Mouse (Mus musculus): ENCODE data around the gene Sohlh2.

Gene Sohlh2

GRCm38 (mm10) chr3:55206413-55206812, 24.6 kb downstream of the Sohlh2 start:
- no peak for DNase-seq (ENCODE audit: low read depth, low spot score)

- no peak for DNase-seq (ENCODE audit: low read depth, low spot score)
These were observed 25.8 kb downstream of the Sohlh2 start for GRCm38 (mm10) chr3:55207665-55208064.

- no peak for DNase-seq (ENCODE audit: low read depth, low spot score)
These were observed 30.4 kb downstream of the Sohlh2 start for GRCm38 (mm10) chr3:55212254-55212653.

GRCm38 (mm10) chr3:55213785-55214184, 32.0 kb downstream of the Sohlh2 start:
- no peak for DNase-seq (ENCODE audit: low read depth, low spot score)

GRCm38 (mm10) chr3:55214413-55214812, 32.6 kb downstream of the Sohlh2 start:
- DNase-seq (ENCODE audit: low read depth, low spot score): peak; percentile 36

GRCm38 (mm10) chr3:55222502-55222901, 40.7 kb downstream of the Sohlh2 start:
- DNase-seq (ENCODE audit: low read depth, low spot score): no peak

- DNase-seq (ENCODE audit: low read depth, low spot score): no peak
These were observed 42.0 kb downstream of the Sohlh2 start for GRCm38 (mm10) chr3:55223862-55224261.

- no peak for DNase-seq (ENCODE audit: low read depth, low spot score)
These were observed 44.8 kb downstream of the Sohlh2 start for GRCm38 (mm10) chr3:55226501-55227213.

- DNase-seq (ENCODE audit: low read depth, low spot score): no peak
These were observed 45.4 kb downstream of the Sohlh2 start for GRCm38 (mm10) chr3:55227214-55227581.

GRCm38 (mm10) chr3:55241730-55242421, 60.0 kb downstream of the Sohlh2 start, which contains the start of gene Dclk1:
Gene Dclk1 (plus strand): TSS chr3:55242364.
- no peak for DNase-seq (ENCODE audit: low read depth, low spot score)

GRCm38 (mm10) chr3:55242422-55243055, 60.7 kb downstream of the Sohlh2 start:
- DNase-seq (ENCODE audit: low read depth, low spot score): peak; percentile 81

- peak; percentile 37 for DNase-seq (ENCODE audit: low read depth, low spot score)
These were observed 61.2 kb downstream of the Sohlh2 start for GRCm38 (mm10) chr3:55243056-55243471.

GRCm38 (mm10) chr3:55244087-55244486, 62.3 kb downstream of the Sohlh2 start:
- DNase-seq (ENCODE audit: low read depth, low spot score): no peak

- no peak for DNase-seq (ENCODE audit: low read depth, low spot score)
These were observed 64.9 kb downstream of the Sohlh2 start for GRCm38 (mm10) chr3:55246618-55247272.

GRCm38 (mm10) chr3:55248048-55248447, 66.2 kb downstream of the Sohlh2 start:
- no peak for DNase-seq (ENCODE audit: low read depth, low spot score)

- peak; percentile 40 for DNase-seq (ENCODE audit: low read depth, low spot score)
These were observed 66.7 kb downstream of the Sohlh2 start for GRCm38 (mm10) chr3:55248508-55248907.

- no peak for DNase-seq (ENCODE audit: low read depth, low spot score)
These were observed 68.8 kb downstream of the Sohlh2 start for GRCm38 (mm10) chr3:55250631-55251030.

Data from brain, embryonic 18.5 days (tissue).